Mouse (Mus musculus) CH12.LX (cell line): ENCODE data around the gene Ccdc162. TPM values are rescaled to one million over a fixed set of nuclear protein-coding genes. Genes with fewer than 3 reads are reported as not detected.

ENCODE experiments used
- DNase-seq: peaks from one replicate; pipeline ENCODE4 v3.0.0-alpha.2; 2013; ENCODE audit errors: extremely low read depth
- H3K27ac ChIP-seq: 2 replicates; pipeline ENCODE4 v1.5.1; 2012; ENCODE audit warnings: low read depth, mild to moderate bottlenecking, control low read depth, moderate library complexity; ENCODE audit not compliant: insufficient read depth
- H3K27me3 ChIP-seq: replicated peaks from 2 replicates; pipeline ENCODE3; 2012; ENCODE audit warnings: inconsistent platforms
- H3K36me3 ChIP-seq, 2 experiments: replicated peaks in 1 of 2; 2 replicates each; pipeline versions ENCODE3 to v1.6.1; 2012; ENCODE audit warnings: inconsistent platforms in 1 of 2, low read length in 1 of 2, mild to moderate bottlenecking in 1 of 2, mixed read lengths in 1 of 2, moderate library complexity in 1 of 2; ENCODE audit not compliant: control insufficient read depth in 1 of 2, insufficient read depth in 1 of 2
- H3K4me1 ChIP-seq, 2 experiments: 2 replicates each; pipeline ENCODE4 v1.6.1; 2012; ENCODE audit warnings: inconsistent platforms in 1 of 2, moderate library complexity in 1 of 2; ENCODE audit not compliant: insufficient read depth in 2 of 2, control insufficient read depth in 1 of 2
- H3K4me2 ChIP-seq: 2 replicates; pipeline ENCODE4 v1.6.1; 2012; ENCODE audit warnings: low read depth, mild to moderate bottlenecking, control low read depth; ENCODE audit not compliant: poor library complexity, insufficient read depth, severe bottlenecking
- H3K4me3 ChIP-seq, 3 experiments: fragments of 150-350 bp in 1 of 3; sonication (generic) in 1 of 3; replicated peaks in 1 of 3; 2 replicates each; pipeline versions ENCODE3 to v1.5.1; 2011 to 2012; ENCODE audit warnings: low read depth in 2 of 3, low read length in 2 of 3, mild to moderate bottlenecking in 2 of 3, moderate library complexity in 2 of 3, control low read depth in 1 of 3, improper control_type of control experiment in 1 of 3, inconsistent platforms in 1 of 3, mixed read lengths in 1 of 3; ENCODE audit not compliant: poor library complexity in 1 of 3
- H3K79me2 ChIP-seq: replicated peaks from 2 replicates; pipeline ENCODE4 v1.6.1; 2012; ENCODE audit warnings: mild to moderate bottlenecking, moderate library complexity; ENCODE audit not compliant: control insufficient read depth, poor library complexity, insufficient read depth, severe bottlenecking; ENCODE audit errors: extremely low read depth
- H3K9ac ChIP-seq: 2 replicates; pipeline ENCODE4 v1.6.1; 2012; ENCODE audit warnings: low read depth, mild to moderate bottlenecking, control low read depth, moderate library complexity; ENCODE audit not compliant: insufficient read depth
- H3K9me3 ChIP-seq: replicated peaks from 2 replicates; pipeline ENCODE3; 2012; ENCODE audit warnings: low read length, inconsistent platforms, mixed read lengths
- CHD1 ChIP-seq: IDR thresholded peaks from 2 replicates; pipeline ENCODE4 v1.6.1; 2012; ENCODE audit warnings: low read depth, low read length, improper control_type of control experiment, inconsistent platforms
- CHD2 ChIP-seq: IDR thresholded peaks from 2 replicates; pipeline ENCODE4 v1.6.1; 2011; ENCODE audit warnings: low read length, improper control_type of control experiment
- ELF1 ChIP-seq: IDR thresholded peaks from 2 replicates; pipeline ENCODE4 v1.6.1; 2014; ENCODE audit warnings: low read depth, mild to moderate bottlenecking, inconsistent platforms, low read length, improper control_type of control experiment
- EP300 ChIP-seq: IDR thresholded peaks from 2 replicates; pipeline ENCODE4 v1.6.1; 2011; ENCODE audit warnings: low read length, improper control_type of control experiment
- GABPA ChIP-seq: IDR thresholded peaks from 2 replicates; pipeline ENCODE4 v1.6.1; 2012; ENCODE audit warnings: low read depth, low read length, improper control_type of control experiment, inconsistent platforms; ENCODE audit not compliant: insufficient replicate concordance
- IRF4 ChIP-seq: IDR thresholded peaks from 2 replicates; pipeline ENCODE4 v1.6.1; 2014; ENCODE audit warnings: low read depth, mild to moderate bottlenecking, inconsistent platforms, low read length, improper control_type of control experiment
- JUN ChIP-seq: IDR thresholded peaks from 2 replicates; pipeline ENCODE4 v1.6.1; 2011; ENCODE audit warnings: low read depth, mild to moderate bottlenecking, low read length, improper control_type of control experiment, moderate library complexity; ENCODE audit not compliant: insufficient read depth
- JUND ChIP-seq: conservative IDR thresholded peaks from 2 replicates; pipeline ENCODE4 v1.6.1; 2011; ENCODE audit warnings: low read depth, low read length, improper control_type of control experiment
- MAX ChIP-seq: IDR thresholded peaks from 2 replicates; pipeline ENCODE4 v1.6.1; 2011; ENCODE audit warnings: low read length, improper control_type of control experiment
- MAZ ChIP-seq: IDR thresholded peaks from 2 replicates; pipeline ENCODE4 v1.6.1; 2012; ENCODE audit warnings: low read depth, mild to moderate bottlenecking, inconsistent platforms, low read length, improper control_type of control experiment, moderate library complexity
- MXI1 ChIP-seq: IDR thresholded peaks from 2 replicates; pipeline ENCODE4 v1.6.1; 2011; ENCODE audit warnings: mild to moderate bottlenecking, low read depth, low read length, improper control_type of control experiment
- MYC ChIP-seq: IDR thresholded peaks from 2 replicates; pipeline ENCODE4 v1.6.1; 2011; ENCODE audit warnings: low read depth, mild to moderate bottlenecking, improper control_type of control experiment, low read length
- PAX5 ChIP-seq: IDR thresholded peaks from 2 replicates; pipeline ENCODE4 v1.6.1; 2012; ENCODE audit warnings: low read length, inconsistent platforms, mixed read lengths
- RCOR1 ChIP-seq: conservative IDR thresholded peaks from 2 replicates; pipeline ENCODE4 v1.6.1; 2012; ENCODE audit warnings: low read depth, mild to moderate bottlenecking, inconsistent platforms, low read length, improper control_type of control experiment
- SMC3 ChIP-seq: IDR thresholded peaks from 2 replicates; pipeline ENCODE4 v1.6.1; 2011; ENCODE audit warnings: low read depth, low read length, improper control_type of control experiment
- TBP ChIP-seq: conservative IDR thresholded peaks from 2 replicates; pipeline ENCODE4 v1.6.1; 2011; ENCODE audit warnings: low read depth, low read length, improper control_type of control experiment
- USF2 ChIP-seq: conservative IDR thresholded peaks from 2 replicates; pipeline ENCODE4 v1.6.1; 2011; ENCODE audit warnings: low read depth, low read length, improper control_type of control experiment
- ZC3H11A ChIP-seq: IDR thresholded peaks from 2 replicates; pipeline ENCODE4 v1.6.1; 2012; ENCODE audit warnings: low read depth, mild to moderate bottlenecking, inconsistent platforms, low read length, improper control_type of control experiment
- dilution Hi-C: fragments of 300-500 bp; cut with MboI; formaldehyde crosslinking; loops from 2 replicates; pipeline ENCODE4 v1.14.3; 2020; ENCODE audit warnings: low sequenced_read_pairs; ENCODE audit not compliant: extremely low pct_unique_long_range_greater_than_20kb, extremely low pct_ligation_motif_present
- in situ Hi-C: fragments of 300-500 bp; cut with MboI; formaldehyde crosslinking; loops from 3 replicates; pipeline ENCODE4 v1.14.3; 2019; ENCODE audit warnings: low sequenced_read_pairs, low pct_ligation_motif_present, low pct_unique_long_range_greater_than_20kb, mixed read lengths
- polyA plus RNA-seq: library from polyadenylated mRNA; unstranded; fragments of >175 nt; gene quantifications from 2 replicates; pipeline ENCODE4 v1.2.1, GENCODE M21; 2012; ENCODE audit warnings: low read depth; ENCODE audit not compliant: insufficient read length
- total RNA-seq, 2 experiments: library from RNA; depleted of rRNA; stranded (reverse); fragments of 300-350 nt in 1 of 2; fragments of >200 nt in 1 of 2; gene quantifications; 2 replicates each; pipeline ENCODE4 v1.2.3; 2012 to 2014

The Ccdc162 gene
- total and polyA plus RNA-seq, 3 experiments, result 0.64 to 1.3 (median 1.3) TPM

- H3K27me3 ChIP-seq, result no peaks in the 10 kb centered on the region
Measured at GRCm38 (mm10) chr10:41726215-41726614, 9.8 kb upstream of the Ccdc162 start.

GRCm38 (mm10) chr10:41719587-41719986 is 3.2 kb upstream of the Ccdc162 start:
- peaks cover 11 to 45% of the 10 kb centered on the region in 2 experiments for H3K36me3 ChIP-seq
- H3K9me3 ChIP-seq, result no peaks in the 10 kb centered on the region
- no peak for TF ChIP-seq CHD2
- TF ChIP-seq CHD1, result no peak
- no peak for TF ChIP-seq GABPA
- TF ChIP-seq MXI1, result no peak
- H3K4me1 ChIP-seq, result no peaks in the 10 kb centered on the region
- dilution Hi-C loops, result no loop called here
- H3K4me2 ChIP-seq, result no peak overlapping the region
- no peak overlapping the region for H3K4me3 ChIP-seq
- H3K79me2 ChIP-seq, result no peaks in the 10 kb centered on the region
- H3K27me3 ChIP-seq, result no peaks in the 10 kb centered on the region
- in situ Hi-C loops, result loop anchor here (25.0 kb wide), 1 partner anchor 293 kb away; the partner anchor contains the start of gene Armc2
- H3K9ac ChIP-seq, result no peak overlapping the region
- H3K27ac ChIP-seq, result no peak overlapping the region
- DNase-seq, result no peak

More at GRCm38 (mm10) chr10:41726215-41726614, 9.8 kb upstream of the Ccdc162 start:
- Histone ChIP-seq H3K9me3 (peaks cover 5% of the 10 kb centered on the region), H3K4me1 (no peaks in the 10 kb centered on the region), H3K79me2 (no peaks in the 10 kb centered on the region), H3K4me3 (no peak overlapping the region), H3K27ac (no peak overlapping the region), H3K36me3 (peaks cover 34 to 71% of the 10 kb centered on the region in 2 experiments), H3K9ac (no peak overlapping the region), H3K4me2 (no peak overlapping the region)
- dilution Hi-C loops (no loop called here), in situ Hi-C loops (no loop called here)
- TF ChIP-seq ZC3H11A (no peak), TBP (no peak), IRF4 (no peak), JUND (no peak), MAZ (no peak), CHD1 (no peak), MAX (no peak), JUN (no peak), USF2 (no peak)
- DNase-seq, result no peak

GRCm38 (mm10) chr10:41715557-41715956 is 877 bp downstream of the Ccdc162 start:
- Histone ChIP-seq H3K4me1 (peaks cover 0 to 13% of the 10 kb centered on the region in 2 experiments; a peak in 2 of 4 replicates), H3K4me3 (no peak overlapping the region), H3K9me3 (no peaks in the 10 kb centered on the region), H3K4me2 (no peak overlapping the region), H3K36me3 (peaks cover 3 to 18% of the 10 kb centered on the region in 2 experiments), H3K27ac (no peak overlapping the region), H3K9ac (no peak overlapping the region)
- dilution Hi-C loops, result no loop called here
- in situ Hi-C loops, result loop anchor here (25.0 kb wide), 1 partner anchor 297 kb away; the partner anchor contains the start of gene Armc2
- no peak for DNase-seq
- TF ChIP-seq MAZ, result no peak
- no peak for TF ChIP-seq PAX5
- no peak for TF ChIP-seq JUN
- no peak for TF ChIP-seq RCOR1
- no peak for TF ChIP-seq MXI1
- TF ChIP-seq ELF1, result no peak
- no peak for TF ChIP-seq GABPA
- no peak for TF ChIP-seq EP300
- no peak for TF ChIP-seq MYC
- no peak for TF ChIP-seq SMC3
- no peak for TF ChIP-seq CHD1
- TF ChIP-seq, all 38 proteins: peak for 0
- no peaks in the 10 kb centered on the region for H3K27me3 ChIP-seq
- no peaks in the 10 kb centered on the region for H3K79me2 ChIP-seq
